Mouse (Mus musculus): Measurements from ENCODE around the gene Snx5. TPM values are rescaled to one million over a fixed set of nuclear protein-coding genes. Genes with fewer than 3 reads are reported as not detected.

Gene Snx5
- total and polyA plus RNA-seq, 3 experiments: 34.9 to 105 (median 87.4) TPM

- DNase-seq: no peak
These were observed 42.0 kb downstream of the Snx5 start for GRCm38 (mm10) chr2:144228521-144229346.

- no peak for DNase-seq
These were observed 43.7 kb downstream of the Snx5 start for GRCm38 (mm10) chr2:144226906-144227586.

DNA sequence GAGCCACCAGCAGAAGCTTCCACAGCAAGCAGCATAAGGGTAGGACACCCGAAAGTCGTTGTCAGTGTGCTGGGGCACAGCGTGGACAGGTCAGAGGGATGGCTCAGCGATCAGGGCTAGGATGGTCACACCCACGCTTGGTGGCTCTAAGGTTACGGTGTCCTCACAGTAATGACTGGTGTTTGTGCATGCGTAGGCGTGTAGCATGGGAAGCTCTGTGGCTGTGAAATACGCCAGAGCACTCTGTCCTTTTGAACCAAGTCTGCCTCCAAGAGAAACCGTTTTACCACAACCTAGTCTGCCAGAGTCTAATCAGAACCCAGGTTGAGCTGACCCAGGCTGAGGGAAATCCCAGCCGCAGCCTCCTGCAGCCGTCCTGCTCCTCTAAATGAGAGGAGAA is 46.4 kb downstream of the Snx5 start:
- peak; percentile 47 for DNase-seq

GRCm38 (mm10) chr2:144215601-144216000 is 55.1 kb downstream of the Snx5 start:
- DNase-seq: no peak

DNA sequence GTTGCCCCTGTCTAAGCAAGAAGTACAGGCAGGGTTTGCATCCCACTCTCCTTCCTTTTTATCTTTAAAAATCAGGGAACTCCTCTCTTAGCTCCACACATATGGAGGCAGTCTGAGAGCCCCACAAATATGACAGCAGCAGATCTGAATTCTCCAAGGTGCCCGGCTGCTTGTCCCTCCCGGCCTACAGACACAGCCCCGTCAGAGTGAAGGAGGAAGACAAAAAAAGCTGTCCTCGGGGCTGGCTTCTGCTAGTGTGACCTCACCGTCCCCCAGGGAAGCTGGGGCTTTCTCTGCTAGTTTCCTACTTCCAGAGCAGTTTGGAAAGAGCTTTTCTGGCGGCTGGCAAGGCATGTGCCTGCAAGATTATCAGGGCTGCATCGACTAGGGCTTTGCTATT is 55.5 kb downstream of the Snx5 start:
- peak; percentile 30 for DNase-seq

GRCm38 (mm10) chr2:144214508-144215185 is 56.1 kb downstream of the Snx5 start:
- no peak for DNase-seq

- no peak for DNase-seq
These were observed 56.9 kb downstream of the Snx5 start for GRCm38 (mm10) chr2:144213803-144214202.

DNA sequence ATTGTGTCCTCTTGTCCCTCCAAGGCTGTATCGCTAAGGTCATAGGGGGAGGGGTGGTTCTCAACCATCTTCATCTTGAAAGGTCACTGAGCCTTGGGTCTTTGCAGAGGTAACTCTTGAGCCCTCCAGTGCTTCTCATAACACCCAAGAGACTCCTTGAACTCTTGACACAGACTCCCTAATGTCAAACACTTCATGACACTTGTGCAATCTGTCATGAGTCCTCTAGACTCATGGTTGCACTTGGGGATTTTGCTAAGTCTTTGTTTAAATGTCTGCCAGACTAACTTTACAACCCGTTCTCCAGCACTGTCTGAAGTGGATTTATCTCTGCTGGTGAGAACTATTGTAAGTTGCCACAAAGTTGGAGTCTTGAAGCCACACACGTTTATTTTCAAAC is 61.3 kb downstream of the Snx5 start:
- no peak for DNase-seq

GRCm38 (mm10) chr2:144207365-144207764 is 63.3 kb downstream of the Snx5 start:
- DNase-seq: no peak

DNA sequence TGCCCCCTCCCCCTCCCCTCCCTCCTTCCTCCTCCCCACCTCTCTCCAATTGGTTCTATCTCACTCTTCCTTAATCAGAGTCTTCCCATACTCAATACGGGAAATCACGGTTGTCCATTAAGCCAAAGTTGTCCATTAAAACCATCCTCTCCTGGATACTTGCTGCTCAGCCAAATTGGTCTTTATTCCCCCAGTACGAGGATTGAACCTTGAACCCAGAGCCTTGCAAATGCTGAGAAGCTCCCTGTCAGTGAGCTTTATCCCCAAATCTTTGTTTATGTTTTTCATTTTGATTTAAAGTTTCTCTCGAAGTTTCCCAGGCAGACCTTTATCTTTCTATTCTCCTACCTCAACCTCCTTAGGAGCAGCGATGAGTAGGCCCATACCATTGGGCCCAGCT is 67.7 kb downstream of the Snx5 start:
- no peak for DNase-seq

DNA sequence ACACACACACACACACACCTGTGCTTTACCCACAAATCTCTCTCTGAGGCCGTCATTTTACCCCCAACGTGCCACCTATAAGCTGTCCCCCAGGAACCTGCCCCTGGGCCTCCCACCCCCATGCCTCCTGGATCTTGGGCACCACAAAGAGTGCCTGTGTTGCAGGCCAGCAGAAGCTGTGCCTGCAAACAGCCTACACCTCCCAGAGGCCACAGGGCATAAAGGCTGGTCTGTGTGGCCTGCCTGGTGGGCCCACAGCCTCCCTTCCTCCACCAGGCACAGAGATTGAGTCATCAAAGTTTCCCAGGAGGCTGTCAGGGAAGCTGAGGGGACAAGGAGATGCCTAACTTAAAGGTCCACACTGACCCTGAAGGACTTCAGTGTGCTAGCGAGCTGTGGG is 68.1 kb downstream of the Snx5 start:
- peak; percentile 26 for DNase-seq

DNA sequence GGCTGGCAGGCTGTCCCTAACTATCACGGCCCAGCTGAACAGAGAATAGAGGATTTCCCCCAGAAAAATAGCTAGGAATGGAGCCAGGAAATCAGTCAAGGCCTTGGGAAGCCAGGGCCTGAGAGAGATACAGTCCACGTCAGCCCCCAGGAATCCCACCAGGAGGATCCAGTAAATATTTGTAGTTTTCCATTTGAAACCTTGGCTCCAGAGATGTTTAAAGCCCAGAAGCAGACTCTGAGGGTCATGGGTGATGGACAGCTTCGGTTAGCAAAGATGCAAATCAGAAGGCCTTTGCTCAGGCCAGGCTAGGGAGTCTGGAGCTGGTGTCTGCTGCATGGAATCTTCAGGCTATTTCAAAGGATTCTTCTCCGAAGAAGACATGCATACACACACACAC is 68.6 kb downstream of the Snx5 start:
- peak; percentile 75 for DNase-seq

Other genes with a start within 250 kb of the Snx5 start
- not detected for gene Banf2, start 237.8 kb downstream of the Snx5 start, total RNA-seq (2021)
- gene Banf2, start 237.8 kb downstream of the Snx5 start, polyA plus RNA-seq (2012; rRNA removed): not detected in 2 replicates
- gene Mgme1, start 243 bp downstream of the Snx5 start, total RNA-seq (2021): 10 to 100 TPM; 22.3 to 22.7 TPM
- gene Mgme1, start 243 bp downstream of the Snx5 start, polyA plus RNA-seq (2012; rRNA removed): 4.4 and 4.6 TPM in 2 replicates
- not detected for gene Ovol2, start 61.2 kb upstream of the Snx5 start, total RNA-seq (2021)
- not detected in 2 replicates for gene Ovol2, start 61.2 kb upstream of the Snx5 start, polyA plus RNA-seq (2012; rRNA removed)
- gene Kat14, start 98.1 kb upstream of the Snx5 start, total RNA-seq (2021): 10 to 100 TPM; 24.5 to 25.7 TPM
- gene Kat14, start 98.1 kb upstream of the Snx5 start, polyA plus RNA-seq (2012; rRNA removed): 11.2 and 13.7 TPM in 2 replicates
- 1 to 10 TPM; 2.4 to 6.8 TPM for gene Pet117, start 98.1 kb upstream of the Snx5 start, total RNA-seq (2021)
- not detected in 2 replicates for gene Pet117, start 98.1 kb upstream of the Snx5 start, polyA plus RNA-seq (2012; rRNA removed)